8 mouse cellular contexts compared by ENCODE assay signal in the genomic region with DNA sequence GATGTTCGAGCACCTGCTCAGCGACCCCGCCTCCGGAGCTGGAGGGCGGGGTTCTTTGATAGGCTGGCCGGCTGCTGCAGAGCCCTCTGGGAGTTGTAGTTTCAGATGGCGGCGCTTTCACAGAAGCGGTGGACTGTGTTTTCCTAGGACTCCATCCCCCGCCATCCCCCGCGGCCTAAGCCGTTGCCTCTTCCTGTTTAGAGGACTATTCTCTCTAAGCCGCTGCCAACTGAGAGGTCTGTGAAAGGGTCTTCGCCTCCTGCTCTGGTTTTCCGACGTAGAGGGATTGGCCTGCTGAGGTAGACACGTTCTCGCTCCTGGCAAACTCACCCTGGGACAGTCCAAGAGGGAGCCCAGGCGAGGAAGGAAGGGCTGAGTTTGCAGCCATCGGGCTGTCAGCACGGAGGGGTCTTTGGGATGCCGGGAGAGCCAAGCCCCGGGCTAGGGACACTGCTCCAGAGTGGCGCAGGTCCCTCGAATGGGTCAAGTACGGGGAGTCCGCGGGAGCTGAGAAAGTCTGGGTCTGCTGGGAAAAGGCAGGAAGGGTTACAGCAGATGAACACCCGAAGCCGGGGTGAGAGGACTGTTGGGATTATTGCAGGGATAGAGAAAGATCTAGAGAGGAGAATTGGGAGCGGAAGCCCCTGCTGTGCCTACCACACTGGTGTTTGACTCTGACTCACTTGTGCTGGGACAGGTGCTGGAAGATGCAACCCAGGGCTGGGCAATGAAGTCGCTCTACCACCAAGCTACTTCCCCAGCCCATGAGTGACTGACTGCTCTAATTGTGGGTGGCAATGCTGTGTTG. TPM values are rescaled to one million over a fixed set of nuclear protein-coding genes. Genes with fewer than 3 reads are reported as not detected.
DNase-seq lines count a peak whose midpoint lies in the region; ATAC-seq and TF ChIP-seq lines count a peak whose summit lies in the region.

Gene Slc38a9, plus strand, starts transcription at position 178 of the 808 bp plus-strand sequence.

- no peak; the same call in 1 of the 2 replicates for TF ChIP-seq RAD21 in CH12.LX (IDR thresholded peaks at IDR 0.05; ENCODE audit: low read depth, low read length)

- TF ChIP-seq CTCF in CH12.LX (conservative IDR thresholded peaks at IDR 0.05 in 1 of 2, IDR thresholded peaks at IDR 0.05 in 1 of 2; ENCODE audit: low read depth in 2 of 2, low read length in 2 of 2): no peak
- no peak for TF ChIP-seq CTCF in heart, postnatal 0 days (IDR thresholded peaks at IDR 0.05; ENCODE audit: low read depth)
- TF ChIP-seq CTCF in testis, adult 2 months (IDR thresholded peaks at IDR 0.05; ENCODE audit: control insufficient read depth, insufficient read depth, insufficient replicate concordance, low read depth, low read length): no peak

- peak; percentile 61; the same call in 1 of the 2 replicates for TF ChIP-seq POLR2A in CH12.LX (IDR thresholded peaks at IDR 0.05; ENCODE audit: low read depth, low read length)
- peak; percentile 74 for TF ChIP-seq POLR2A in testis, adult 2 months (IDR thresholded peaks at IDR 0.05; ENCODE audit: control insufficient read depth, low read depth, low read length)

- TF ChIP-seq EP300 in CH12.LX (IDR thresholded peaks at IDR 0.05; ENCODE audit: low read length): no peak
- no peak for TF ChIP-seq EP300 in heart, postnatal 0 days (IDR thresholded peaks at IDR 0.05; ENCODE audit: low read depth)

- in situ Hi-C loops in CH12.LX (cut with MboI; ENCODE audit: low pct_ligation_motif_present, low pct_unique_long_range_greater_than_20kb, low sequenced_read_pairs): no loop called here

- H3K4me3 ChIP-seq in CH12.LX (replicated peaks in 1 of 3; ENCODE audit: low read depth in 2 of 3, low read length in 2 of 3, poor library complexity in 1 of 3): peak within 1 kb of the TSS; percentile 62 to 95 (median 80)
- peak within 1 kb of the TSS; percentile 75 for H3K4me3 ChIP-seq in forebrain, embryonic 12.5 days (replicated peaks)
- peak within 1 kb of the TSS; percentile 59 for H3K4me3 ChIP-seq in heart, postnatal 0 days (ENCODE audit: low read depth, low read length)
- peak within 1 kb of the TSS; percentile 90 for H3K4me3 ChIP-seq in liver, embryonic 16.5 days (ENCODE audit: low read depth, low read length)
- peak within 1 kb of the TSS; percentile 69 for H3K4me3 ChIP-seq in neural tube, embryonic 13.5 days
- H3K4me3 ChIP-seq in testis, adult 2 months (ENCODE audit: control insufficient read depth, low read depth, low read length): peak within 1 kb of the TSS; percentile 91

- H3K36me3 ChIP-seq in CH12.LX (replicated peaks in 1 of 2; ENCODE audit: control insufficient read depth in 1 of 2, insufficient read depth in 1 of 2, low read length in 1 of 2): no peaks in the 10 kb centered on the region
- H3K36me3 ChIP-seq in forebrain, embryonic 12.5 days (replicated peaks): no peaks in the 10 kb centered on the region
- no peaks in the 10 kb centered on the region for H3K36me3 ChIP-seq in heart, postnatal 0 days (replicated peaks; ENCODE audit: control insufficient read depth, insufficient read depth, low read length)
- no peaks in the 10 kb centered on the region for H3K36me3 ChIP-seq in liver, embryonic 16.5 days (ENCODE audit: control insufficient read depth, insufficient read depth)
- no peaks in the 10 kb centered on the region for H3K36me3 ChIP-seq in neural tube, embryonic 13.5 days
- no peaks in the 10 kb centered on the region for H3K36me3 ChIP-seq in testis, adult 2 months (ENCODE audit: control insufficient read depth, insufficient read depth, low read length)

- no peak within 1 kb of the TSS for H3K27ac ChIP-seq in CH12.LX (ENCODE audit: insufficient read depth, low read depth)
- H3K27ac ChIP-seq in forebrain, embryonic 12.5 days: peak within 1 kb of the TSS; percentile 70
- H3K27ac ChIP-seq in heart, postnatal 0 days (ENCODE audit: low read depth): peak within 1 kb of the TSS; percentile 56
- peak within 1 kb of the TSS; percentile 81 for H3K27ac ChIP-seq in liver, embryonic 16.5 days (ENCODE audit: low read length)
- peak within 1 kb of the TSS; percentile 86 for H3K27ac ChIP-seq in neural tube, embryonic 13.5 days (replicated peaks)
- H3K27ac ChIP-seq in testis, adult 2 months (ENCODE audit: control insufficient read depth, insufficient read depth, low read depth, low read length): peak within 1 kb of the TSS; percentile 79

- under 1% methylated on average over 33 of the region's 33 CpGs for WGBS in forebrain, embryonic 12.5 days
- under 1% methylated on average over 33 of the region's 33 CpGs for WGBS in heart, postnatal 0 days
- WGBS in liver, embryonic 16.5 days (ENCODE audit: insufficient replicate concordance): 1% methylated on average over 33 of the region's 33 CpGs
- under 1% methylated on average over 33 of the region's 33 CpGs for WGBS in neural tube, embryonic 13.5 days

- no peaks in the 10 kb centered on the region for H3K9me3 ChIP-seq in CH12.LX (replicated peaks; ENCODE audit: low read length)
- no peaks in the 10 kb centered on the region for H3K9me3 ChIP-seq in forebrain, embryonic 12.5 days
- H3K9me3 ChIP-seq in heart, postnatal 0 days (replicated peaks; ENCODE audit: control insufficient read depth, low read length): no peaks in the 10 kb centered on the region
- no peaks in the 10 kb centered on the region for H3K9me3 ChIP-seq in liver, embryonic 16.5 days (replicated peaks; ENCODE audit: control insufficient read depth, low read length)
- H3K9me3 ChIP-seq in neural tube, embryonic 13.5 days: no peaks in the 10 kb centered on the region

- DNase-seq in CH12.LX (ENCODE audit: extremely low read depth): peak; percentile 96
- DNase-seq in c-Kit-positive CD71-positive TER-119-negative erythroid progenitor cells, embryonic 14.5 days (ENCODE audit: low read depth): peak; percentile 93
- DNase-seq in heart, postnatal 0 days (ENCODE audit: low spot score): peak; percentile 96
- peak; percentile 93 to 95 for DNase-seq in kidney, postnatal 4 days

- H3K79me2 ChIP-seq in CH12.LX (replicated peaks; ENCODE audit: control insufficient read depth, extremely low read depth, insufficient read depth, poor library complexity, severe bottlenecking): no peaks in the 10 kb centered on the region; the same call in 1 of the 2 replicates

- dilution Hi-C loops in CH12.LX (cut with MboI; ENCODE audit: extremely low pct_ligation_motif_present, extremely low pct_unique_long_range_greater_than_20kb, low sequenced_read_pairs): no loop called here

- peaks cover 2 to 37% of the 10 kb centered on the region in 2 experiments; a peak in 3 of 4 replicates for H3K4me1 ChIP-seq in CH12.LX (ENCODE audit: control insufficient read depth in 1 of 2, insufficient read depth in 2 of 2)
- peaks cover 11% of the 10 kb centered on the region for H3K4me1 ChIP-seq in forebrain, embryonic 12.5 days
- no peaks in the 10 kb centered on the region; the same call in 1 of the 2 replicates for H3K4me1 ChIP-seq in heart, postnatal 0 days (ENCODE audit: control insufficient read depth, insufficient read depth)
- peaks cover 5% of the 10 kb centered on the region for H3K4me1 ChIP-seq in liver, embryonic 16.5 days (ENCODE audit: control insufficient read depth, low read depth, low read length)
- H3K4me1 ChIP-seq in neural tube, embryonic 13.5 days (replicated peaks): peaks cover 8% of the 10 kb centered on the region
- peaks cover 3% of the 10 kb centered on the region for H3K4me1 ChIP-seq in testis, adult 2 months (ENCODE audit: control insufficient read depth, insufficient read depth, low read length)

- no peaks in the 10 kb centered on the region for H3K27me3 ChIP-seq in CH12.LX (replicated peaks)
- no peaks in the 10 kb centered on the region for H3K27me3 ChIP-seq in forebrain, embryonic 12.5 days
- H3K27me3 ChIP-seq in heart, postnatal 0 days (ENCODE audit: control insufficient read depth, insufficient read depth, low read length): no peaks in the 10 kb centered on the region
- H3K27me3 ChIP-seq in liver, embryonic 16.5 days (ENCODE audit: control insufficient read depth, insufficient read depth, low read depth, low read length): no peaks in the 10 kb centered on the region
- no peaks in the 10 kb centered on the region for H3K27me3 ChIP-seq in neural tube, embryonic 13.5 days
- no peaks in the 10 kb centered on the region for H3K27me3 ChIP-seq in testis, adult 2 months (ENCODE audit: control insufficient read depth, insufficient read depth, low read length)

- H3K9ac ChIP-seq in CH12.LX (ENCODE audit: insufficient read depth, low read depth): peak within 1 kb of the TSS; percentile 70
- H3K9ac ChIP-seq in forebrain, embryonic 12.5 days: peak within 1 kb of the TSS; percentile 77
- H3K9ac ChIP-seq in heart, postnatal 0 days (replicated peaks; ENCODE audit: low read depth, low read length): peak within 1 kb of the TSS; percentile 63
- peak within 1 kb of the TSS; percentile 93 for H3K9ac ChIP-seq in liver, embryonic 16.5 days (ENCODE audit: low read depth, low read length)
- H3K9ac ChIP-seq in neural tube, embryonic 13.5 days: peak within 1 kb of the TSS; percentile 83

- H3K4me2 ChIP-seq in CH12.LX (ENCODE audit: insufficient read depth, low read depth, poor library complexity, severe bottlenecking): peak within 1 kb of the TSS; percentile 57
- H3K4me2 ChIP-seq in forebrain, embryonic 12.5 days: peak within 1 kb of the TSS; percentile 82
- peak within 1 kb of the TSS; percentile 69 for H3K4me2 ChIP-seq in heart, postnatal 0 days (ENCODE audit: low read depth, low read length)
- peak within 1 kb of the TSS; percentile 90 for H3K4me2 ChIP-seq in liver, embryonic 16.5 days (ENCODE audit: low read depth, low read length)
- H3K4me2 ChIP-seq in neural tube, embryonic 13.5 days: peak within 1 kb of the TSS; percentile 76

- ATAC-seq in forebrain, embryonic 12.5 days (ENCODE audit: low FRiP score): peak; percentile 99
- ATAC-seq in heart, postnatal 0 days (ENCODE audit: insufficient read depth, low read depth): peak; percentile 99
- ATAC-seq in liver, embryonic 16.5 days (ENCODE audit: low read depth): peak; percentile 99
- ATAC-seq in neural tube, embryonic 13.5 days (ENCODE audit: low read depth): peak; percentile 99

TF ChIP-seq in CH12.LX, 34 proteins besides CTCF, POLR2A, EP300 and RAD21 (continues in another document):
- TF ChIP-seq CHD2 (IDR thresholded peaks at IDR 0.05; ENCODE audit: low read length) (no peak; the same call in 1 of the 2 replicates), BHLHE40 (IDR thresholded peaks at IDR 0.05; ENCODE audit: low read depth, low read length) (no peak), NELFE (IDR thresholded peaks at IDR 0.05; ENCODE audit: low read depth, low read length) (peak; percentile 62)

RNA-seq across cellular contexts. Expression of gene Slc38a9, which starts in this region (rescaled TPM):
- total RNA-seq in CH12.LX (2012; rRNA removed) (8.6 and 10.0 TPM in 2 replicates), CH12.LX (2014; rRNA removed) (7.8 and 8.4 TPM in 2 replicates)
- polyA plus RNA-seq in CH12.LX (2012; ENCODE audit: insufficient read length, low read depth): 9.6 and 10.4 TPM in 2 replicates
- 21.8 and 22.2 TPM in 2 replicates for polyA plus RNA-seq in forebrain, embryonic 12.5 days (2016; fragmentation: Nextera tagmentation; extraction: Ambion mirVana)
- 7.6 and 11.1 TPM in 2 replicates for total RNA-seq in heart, postnatal 0 days (2014; rRNA removed; ENCODE audit: low replicate concordance)
- 10.7 and 11.4 TPM in 2 replicates for polyA plus RNA-seq in heart, postnatal 0 days (2015; fragmentation: Nextera tagmentation; extraction: Ambion mirVana)
- polyA plus RNA-seq in liver, embryonic 16.5 days (2015; fragmentation: Nextera tagmentation; extraction: Ambion mirVana): 14.6 and 16.5 TPM in 2 replicates
- 26.1 and 30.3 TPM in 2 replicates for polyA plus RNA-seq in neural tube, embryonic 13.5 days (2015; fragmentation: Nextera tagmentation; extraction: Ambion mirVana)
- 52.0 and 68.8 TPM in 2 replicates for polyA plus RNA-seq in testis, adult 2 months (2012; rRNA removed)
